Mouse (Mus musculus) forebrain, embryonic 14.5 days (tissue): ENCODE measurements around the gene Ano7. TPM values are rescaled to one million over a fixed set of nuclear protein-coding genes. Genes with fewer than 3 reads are reported as not detected.

ENCODE experiments used
- ATAC-seq: fragments of 200-750 bp; cut with Nextera tagmentation; 2 replicates; pipeline ENCODE4 v1.8.0; 2017; ENCODE audit warnings: mild to moderate bottlenecking, moderate library complexity
- DNase-seq: peaks from one replicate; pipeline ENCODE4 v3.0.0-alpha.2; 2015; ENCODE audit warnings: low spot score
- H3K27ac ChIP-seq: fragments of 300-500 bp; sonication (generic); 2 replicates; pipeline ENCODE4 v1.5.1; 2014; ENCODE audit warnings: low read depth, mild to moderate bottlenecking, control low read depth, low read length, moderate library complexity
- H3K27me3 ChIP-seq: fragments of 300-500 bp; sonication (generic); replicated peaks from 2 replicates; pipeline ENCODE4 v1.6.1; 2014; ENCODE audit warnings: low read length, control low read depth, mixed read lengths; ENCODE audit not compliant: control insufficient read depth, insufficient read depth
- H3K36me3 ChIP-seq: fragments of 300-500 bp; sonication (generic); 2 replicates; pipeline ENCODE4 v1.6.1; 2014; ENCODE audit warnings: low read length, control low read depth; ENCODE audit not compliant: control insufficient read depth, insufficient read depth
- H3K4me1 ChIP-seq: fragments of 300-500 bp; sonication (generic); 2 replicates; pipeline ENCODE4 v1.6.1; 2014; ENCODE audit warnings: antibody characterized with exemption, low read length, control low read depth; ENCODE audit not compliant: control insufficient read depth, insufficient read depth
- H3K4me2 ChIP-seq: fragments of 300-500 bp; sonication (generic); 2 replicates; pipeline ENCODE4 v1.6.1; 2014; ENCODE audit warnings: mild to moderate bottlenecking, control low read depth, low read length
- H3K4me3 ChIP-seq: fragments of 300-500 bp; sonication (generic); 2 replicates; pipeline ENCODE4 v1.5.1; 2014; ENCODE audit warnings: low read depth, low read length, control low read depth
- H3K9ac ChIP-seq: fragments of 300-500 bp; sonication (generic); 2 replicates; pipeline ENCODE4 v1.6.1; 2014; ENCODE audit warnings: mild to moderate bottlenecking, low read length, control low read depth, moderate library complexity
- H3K9me3 ChIP-seq: fragments of 300-500 bp; sonication (generic); replicated peaks from 2 replicates; pipeline ENCODE4 v1.6.1; 2016; ENCODE audit warnings: low read length, control low read depth, mixed read lengths; ENCODE audit not compliant: control insufficient read depth
- WGBS: fragments of 180-500 bp; shearing (Covaris S2); extraction: QIAGEN DNeasy Blood & Tissue Kit; methylation state at CpG from one replicate; pipeline ENCODE4 v1.1.7; 2014; 5-methylcytosine and 5-hydroxymethylcytosine counted together
- polyA plus RNA-seq: library from polyadenylated mRNA; unstranded; fragments of >200 nt; fragmentation: Nextera tagmentation; extraction: Ambion mirVana; gene quantifications from 2 replicates; pipeline ENCODE4 v1.2.1, GENCODE M21; 2014

The Ano7 gene
- polyA plus RNA-seq, 1 experiment from 2014 or later = not detected

DNA sequence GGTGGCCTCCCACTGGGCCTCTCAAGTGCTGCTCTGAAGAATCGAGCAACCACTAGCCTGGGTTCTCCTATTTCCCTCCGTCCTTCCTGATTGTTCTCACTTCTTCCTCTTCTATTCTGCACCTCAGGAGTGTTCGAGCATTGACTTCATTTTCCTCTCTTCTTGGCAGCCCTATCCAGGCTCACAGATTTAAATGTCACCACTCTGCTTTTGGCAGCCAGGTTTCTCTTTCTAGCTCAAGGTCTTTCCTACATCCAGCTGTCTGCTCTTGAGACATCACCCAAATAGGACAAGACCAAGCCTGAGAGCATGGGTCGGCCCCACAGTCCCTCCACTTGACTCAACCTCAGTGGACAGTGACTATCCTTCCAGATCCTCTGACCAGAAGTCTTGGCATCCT, 11.1 kb upstream of the Ano7 start:
- ATAC-seq (no peak), DNase-seq (no peak)
- H3K27me3 ChIP-seq = no peaks in the 10 kb centered on the region
- H3K36me3 ChIP-seq = peaks cover 74% of the 10 kb centered on the region
- no peaks in the 10 kb centered on the region for H3K9me3 ChIP-seq
- H3K4me1 ChIP-seq = no peaks in the 10 kb centered on the region
- H3K9ac ChIP-seq = no peak overlapping the region
- H3K4me3 ChIP-seq = no peak overlapping the region
- WGBS = 87% methylated on average over 4 of the region's 4 CpGs
- no peak overlapping the region for H3K4me2 ChIP-seq
- H3K27ac ChIP-seq = no peak overlapping the region

DNA sequence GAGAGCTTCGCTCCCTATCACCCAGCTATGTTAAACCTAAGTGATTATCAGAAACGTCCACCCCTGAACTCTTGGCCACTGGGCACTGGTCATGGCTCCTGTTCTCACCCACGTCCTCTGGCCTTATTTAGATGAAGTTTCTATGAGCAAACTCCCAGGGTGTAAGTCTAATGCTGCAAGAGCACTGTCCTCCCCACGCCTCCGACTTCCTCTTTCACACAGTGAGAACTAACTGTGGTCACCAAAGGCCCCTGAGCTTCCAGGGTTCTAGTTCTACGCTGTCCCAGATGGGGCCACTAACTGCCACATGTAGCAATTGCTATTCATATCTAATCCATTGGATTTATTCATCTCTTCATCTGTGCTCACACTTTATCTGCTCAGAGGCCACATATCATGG, 8.1 kb upstream of the Ano7 start:
- Histone ChIP-seq H3K4me3 (no peak overlapping the region), H3K27me3 (no peaks in the 10 kb centered on the region), H3K4me1 (no peaks in the 10 kb centered on the region), H3K4me2 (no peak overlapping the region), H3K36me3 (peaks cover 47% of the 10 kb centered on the region), H3K9me3 (no peaks in the 10 kb centered on the region), H3K27ac (no peak overlapping the region), H3K9ac (no peak overlapping the region)
- 93% methylated on average over 6 of the region's 6 CpGs for WGBS
- DNase-seq = no peak
- ATAC-seq = no peak

GRCm38 (mm10) chr1:93377307-93377706, 3.6 kb downstream of the Ano7 start:
- H3K4me2 ChIP-seq = no peak overlapping the region
- no peaks in the 10 kb centered on the region for H3K9me3 ChIP-seq
- no peaks in the 10 kb centered on the region for H3K4me1 ChIP-seq
- H3K27me3 ChIP-seq = no peaks in the 10 kb centered on the region
- H3K27ac ChIP-seq = no peak overlapping the region
- ATAC-seq (no peak), DNase-seq (no peak)
- WGBS = 77% methylated on average over 5 of the region's 5 CpGs
- H3K4me3 ChIP-seq = no peak overlapping the region
- no peaks in the 10 kb centered on the region for H3K36me3 ChIP-seq
- no peak overlapping the region for H3K9ac ChIP-seq

GRCm38 (mm10) chr1:93379117-93379516, 5.4 kb downstream of the Ano7 start:
- Histone ChIP-seq H3K9ac (no peak overlapping the region), H3K4me1 (no peaks in the 10 kb centered on the region), H3K27me3 (no peaks in the 10 kb centered on the region), H3K9me3 (no peaks in the 10 kb centered on the region), H3K4me3 (no peak overlapping the region), H3K4me2 (no peak overlapping the region), H3K27ac (no peak overlapping the region), H3K36me3 (no peaks in the 10 kb centered on the region)
- ATAC-seq (no peak), DNase-seq (no peak)
- WGBS = 85% methylated on average over 5 of the region's 5 CpGs

DNA sequence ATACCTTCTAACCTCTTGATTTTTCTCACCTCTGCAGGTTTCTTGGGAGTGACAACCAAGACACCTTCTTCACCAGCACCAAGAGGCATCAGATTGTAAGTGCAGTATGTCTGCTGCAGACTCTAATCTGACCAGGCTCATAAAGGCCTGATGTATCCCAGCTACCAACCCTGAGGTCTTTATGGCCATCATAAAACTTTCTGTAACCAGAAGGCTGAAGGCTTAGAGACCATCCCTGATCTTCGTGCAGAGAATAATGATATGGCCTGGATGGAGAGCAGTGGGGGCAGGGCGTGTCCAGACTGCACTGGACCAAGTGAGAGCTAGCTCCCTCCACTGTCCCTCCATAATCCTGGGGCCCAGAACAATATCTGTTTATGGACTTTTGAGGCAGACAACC, 13.5 kb downstream of the Ano7 start:
- no peaks in the 10 kb centered on the region for H3K36me3 ChIP-seq
- ATAC-seq = no peak
- WGBS = 85% methylated on average over 2 of the region's 2 CpGs
- no peaks in the 10 kb centered on the region for H3K27me3 ChIP-seq
- H3K4me1 ChIP-seq = no peaks in the 10 kb centered on the region
- H3K4me2 ChIP-seq = no peak overlapping the region
- H3K27ac ChIP-seq = no peak overlapping the region
- no peak for DNase-seq
- no peaks in the 10 kb centered on the region for H3K9me3 ChIP-seq
- H3K4me3 ChIP-seq = no peak overlapping the region
- no peak overlapping the region for H3K9ac ChIP-seq

DNA sequence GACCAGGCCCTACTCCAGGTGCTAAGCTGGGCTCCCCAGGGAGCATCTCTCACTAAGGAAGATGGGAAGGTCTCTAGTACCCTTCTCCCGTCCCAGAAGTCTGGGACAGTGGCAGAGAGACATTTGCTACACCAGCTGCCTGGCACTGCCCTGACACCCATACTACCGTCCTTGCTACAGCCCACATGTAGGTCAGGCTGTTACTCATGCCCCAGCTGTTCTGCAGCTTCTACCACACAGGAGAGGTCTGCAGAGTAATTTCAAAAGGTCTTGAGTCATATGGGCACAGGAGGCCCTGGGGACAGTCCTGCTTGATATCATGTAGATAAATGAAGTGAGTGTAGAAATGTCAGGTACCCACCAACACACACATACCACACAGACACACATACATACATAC, 15.2 kb downstream of the Ano7 start:
- H3K4me3 ChIP-seq = no peak overlapping the region

DNA sequence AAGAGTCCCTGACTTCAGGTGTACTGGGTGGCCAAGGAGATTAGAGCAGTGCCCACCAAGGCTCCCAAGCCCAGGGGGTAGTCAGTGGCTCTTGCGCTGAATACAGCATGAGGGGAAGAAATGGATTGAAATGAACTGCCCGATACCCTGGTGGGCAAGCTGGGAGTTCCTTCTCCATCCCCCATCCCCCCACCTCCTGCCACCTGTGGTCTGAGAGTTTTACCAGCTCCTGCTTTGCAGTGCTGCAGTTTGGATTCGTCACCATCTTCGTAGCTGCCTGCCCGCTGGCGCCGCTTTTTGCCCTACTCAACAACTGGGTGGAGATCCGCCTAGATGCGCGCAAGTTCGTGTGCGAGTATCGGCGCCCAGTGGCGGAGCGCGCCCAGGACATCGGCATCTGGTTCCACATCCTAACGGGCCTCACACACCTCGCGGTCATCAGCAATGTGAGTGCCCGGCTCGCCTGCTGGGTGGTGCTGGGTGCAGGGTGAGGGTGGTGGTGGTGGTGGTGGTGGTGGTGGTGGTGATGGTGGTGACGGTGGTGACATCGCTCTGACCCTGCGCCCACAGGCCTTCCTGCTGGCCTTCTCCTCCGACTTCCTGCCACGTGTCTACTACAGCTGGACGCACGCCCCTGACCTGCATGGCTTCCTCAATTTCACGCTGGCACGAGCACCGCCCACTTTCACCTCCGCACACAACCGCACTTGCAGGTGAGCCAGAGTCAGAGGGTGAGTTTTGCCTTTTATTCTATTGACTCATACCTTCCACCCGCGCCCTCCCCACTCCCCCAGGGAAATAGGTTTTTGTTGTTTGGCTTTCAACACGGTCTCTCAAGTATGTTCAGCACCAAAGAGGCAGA, 27.7 kb downstream of the Ano7 start:
- Histone ChIP-seq H3K4me2 (0 out of 2 replicates have a peak overlapping the region, but pooled peaks have one; percentile 10), H3K4me1 (no peaks in the 10 kb centered on the region), H3K9ac (no peak overlapping the region), H3K27ac (no peak overlapping the region), H3K27me3 (no peaks in the 10 kb centered on the region), H3K9me3 (no peaks in the 10 kb centered on the region), H3K4me3 (no peak overlapping the region), H3K36me3 (peaks cover 6% of the 10 kb centered on the region)
- no peak for DNase-seq
- ATAC-seq = no peak
- WGBS = 28% methylated on average over 36 of the region's 38 CpGs

More for the DNA sequence above, 15.2 kb downstream of the Ano7 start:
- H3K9ac ChIP-seq = no peak overlapping the region
- no peaks in the 10 kb centered on the region for H3K4me1 ChIP-seq
- WGBS = 70% methylated on average over 2 of the region's 2 CpGs
- no peak for DNase-seq
- no peak overlapping the region for H3K4me2 ChIP-seq
- H3K36me3 ChIP-seq = no peaks in the 10 kb centered on the region
- H3K9me3 ChIP-seq = no peaks in the 10 kb centered on the region
- ATAC-seq = no peak
- H3K27me3 ChIP-seq = no peaks in the 10 kb centered on the region
- H3K27ac ChIP-seq = no peak overlapping the region

- 89% methylated on average over 4 of the region's 4 CpGs for WGBS
- H3K4me2 ChIP-seq = no peak overlapping the region
- DNase-seq (no peak), ATAC-seq (no peak)
- no peaks in the 10 kb centered on the region for H3K9me3 ChIP-seq
- peaks cover 26% of the 10 kb centered on the region for H3K36me3 ChIP-seq
- H3K27me3 ChIP-seq = no peaks in the 10 kb centered on the region
- H3K27ac ChIP-seq = no peak overlapping the region
- no peak overlapping the region for H3K9ac ChIP-seq
- H3K4me3 ChIP-seq = no peak overlapping the region
- H3K4me1 ChIP-seq = no peaks in the 10 kb centered on the region
Measured at GRCm38 (mm10) chr1:93403403-93403802, 29.7 kb downstream of the Ano7 start.

DNA sequence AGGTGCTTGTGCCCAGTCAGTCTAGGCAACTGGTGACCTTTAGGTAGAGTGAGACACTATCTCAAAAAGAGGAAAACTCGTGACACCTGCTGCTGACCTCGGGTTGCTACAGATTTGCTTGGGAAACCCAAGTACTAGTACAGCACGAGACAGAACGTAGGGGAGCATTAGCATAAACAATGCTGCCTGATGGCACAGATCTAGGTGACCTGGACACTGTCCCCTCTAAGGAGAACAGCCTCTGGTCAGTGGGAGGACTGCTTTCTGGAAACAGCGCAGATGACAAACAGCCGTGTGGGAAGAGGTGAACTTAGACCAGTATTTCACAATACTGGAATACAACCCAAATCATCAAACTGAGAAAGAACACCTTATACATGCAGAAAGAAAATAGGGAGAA, 58.4 kb downstream of the Ano7 start:
- no peak for ATAC-seq
- WGBS = 86% methylated on average over 6 of the region's 6 CpGs
- no peak overlapping the region for H3K4me2 ChIP-seq

More for the DNA sequence above, 58.4 kb downstream of the Ano7 start:
- H3K9me3 ChIP-seq = no peaks in the 10 kb centered on the region
- no peaks in the 10 kb centered on the region for H3K27me3 ChIP-seq
- no peak for DNase-seq
- H3K4me1 ChIP-seq = no peaks in the 10 kb centered on the region
- H3K4me3 ChIP-seq = no peak overlapping the region
- no peak overlapping the region for H3K9ac ChIP-seq
- H3K27ac ChIP-seq = no peak overlapping the region
- H3K36me3 ChIP-seq = peaks cover 68% of the 10 kb centered on the region
